In genomic region chr10:93309131-93309933, GRCm38 (mm10) we compare ENCODE assay signal across 8 mouse cellular contexts. TPM values are rescaled to one million over a fixed set of nuclear protein-coding genes. Genes with fewer than 3 reads are reported as not detected.
DNase-seq lines count a peak whose midpoint lies in the region; ATAC-seq and TF ChIP-seq lines count a peak whose summit lies in the region.

No protein-coding gene starts in this region.

- H3K4me1 ChIP-seq in embryonic facial prominence, embryonic 11.5 days (ENCODE audit: control insufficient read depth, insufficient read depth, low read length), result no peaks in the 10 kb centered on the region; the same call in 1 of the 2 replicates
- H3K4me1 ChIP-seq in heart, embryonic 14.5 days (ENCODE audit: control insufficient read depth in 2 of 2, insufficient read depth in 2 of 2, low read length in 2 of 2), result peaks cover 0 to 3% of the 10 kb centered on the region in 2 experiments; a peak in 2 of 4 replicates
- peaks cover 8% of the 10 kb centered on the region; the same call in 1 of the 2 replicates for H3K4me1 ChIP-seq in kidney, postnatal 0 days (replicated peaks; ENCODE audit: insufficient read depth, low read length)
- H3K4me1 ChIP-seq in lung, postnatal 0 days (ENCODE audit: insufficient read depth, low read depth, low read length), result no peaks in the 10 kb centered on the region

- 0 out of 2 replicates have a peak, but pooled peaks have one; percentile 20 for ATAC-seq in embryonic facial prominence, embryonic 11.5 days (replicated peaks; ENCODE audit: insufficient number of reproducible peaks, low FRiP score, low TSS enrichment, low read depth)
- ATAC-seq in heart, embryonic 14.5 days (ENCODE audit: insufficient number of reproducible peaks, insufficient read depth, low FRiP score, low read depth), result peak; percentile 58
- ATAC-seq in kidney, postnatal 0 days (replicated peaks; ENCODE audit: low FRiP score, low read depth), result peak; percentile 21; the same call in 1 of the 2 replicates
- ATAC-seq in lung, postnatal 0 days, result peak; percentile 66
- no peak for ATAC-seq in erythroid progenitor cell, adult 5-6 weeks (replicated peaks; ENCODE audit: low FRiP score, poor library complexity, severe bottlenecking)

- no peaks in the 10 kb centered on the region for H3K27me3 ChIP-seq in embryonic facial prominence, embryonic 11.5 days (ENCODE audit: control insufficient read depth, insufficient read depth, low read length)
- H3K27me3 ChIP-seq in heart, embryonic 14.5 days (ENCODE audit: control insufficient read depth, insufficient read depth, low read length), result no peaks in the 10 kb centered on the region
- H3K27me3 ChIP-seq in kidney, postnatal 0 days (ENCODE audit: insufficient read depth, low read length), result no peaks in the 10 kb centered on the region
- H3K27me3 ChIP-seq in lung, postnatal 0 days (replicated peaks; ENCODE audit: insufficient read depth, low read length), result no peaks in the 10 kb centered on the region

- no peaks in the 10 kb centered on the region for H3K9me3 ChIP-seq in embryonic facial prominence, embryonic 11.5 days (replicated peaks; ENCODE audit: control insufficient read depth, low read length)
- H3K9me3 ChIP-seq in heart, embryonic 14.5 days (ENCODE audit: control insufficient read depth, low read length), result no peaks in the 10 kb centered on the region
- no peaks in the 10 kb centered on the region for H3K9me3 ChIP-seq in kidney, postnatal 0 days (replicated peaks; ENCODE audit: low read length)
- H3K9me3 ChIP-seq in lung, postnatal 0 days (ENCODE audit: low read length), result no peaks in the 10 kb centered on the region

- TF ChIP-seq EP300 in lung, postnatal 0 days (IDR thresholded peaks at IDR 0.05), result 0 out of 2 replicates have a peak, but pooled peaks have one; percentile 27

- TF ChIP-seq CTCF in kidney, postnatal 0 days (IDR thresholded peaks at IDR 0.05; ENCODE audit: low read depth), result 0 out of 2 replicates have a peak, but pooled peaks have one; percentile 1
- no peak for TF ChIP-seq CTCF in lung, postnatal 0 days (IDR thresholded peaks at IDR 0.05)

- H3K36me3 ChIP-seq in embryonic facial prominence, embryonic 11.5 days (replicated peaks; ENCODE audit: control insufficient read depth, insufficient read depth, low read depth, low read length), result no peaks in the 10 kb centered on the region
- H3K36me3 ChIP-seq in heart, embryonic 14.5 days (ENCODE audit: control insufficient read depth, insufficient read depth, low read length), result no peaks in the 10 kb centered on the region
- no peaks in the 10 kb centered on the region for H3K36me3 ChIP-seq in kidney, postnatal 0 days (ENCODE audit: insufficient read depth, low read length)
- H3K36me3 ChIP-seq in lung, postnatal 0 days (ENCODE audit: insufficient read depth, low read length), result no peaks in the 10 kb centered on the region

- 0% methylated on average over 17 of the region's 23 CpGs for WGBS in embryonic facial prominence, embryonic 11.5 days
- WGBS in heart, embryonic 14.5 days, result under 1% methylated on average over 21 of the region's 23 CpGs
- 1% methylated on average over 22 of the region's 23 CpGs for WGBS in kidney, postnatal 0 days
- under 1% methylated on average over 21 of the region's 23 CpGs for WGBS in lung, postnatal 0 days

- peak overlapping the region; percentile 83 for H3K4me2 ChIP-seq in embryonic facial prominence, embryonic 11.5 days (ENCODE audit: low read depth, low read length)
- peak overlapping the region; percentile 96 for H3K4me2 ChIP-seq in heart, embryonic 14.5 days (ENCODE audit: low read length)
- peak overlapping the region; percentile 84 for H3K4me2 ChIP-seq in kidney, postnatal 0 days (ENCODE audit: low read length)
- peak overlapping the region; percentile 81 for H3K4me2 ChIP-seq in lung, postnatal 0 days (replicated peaks; ENCODE audit: low read depth, low read length)

- peak overlapping the region; percentile 96 for H3K9ac ChIP-seq in embryonic facial prominence, embryonic 11.5 days (replicated peaks; ENCODE audit: low read length)
- H3K9ac ChIP-seq in heart, embryonic 14.5 days (ENCODE audit: low read length), result peak overlapping the region; percentile 95
- H3K9ac ChIP-seq in kidney, postnatal 0 days (ENCODE audit: low read depth, low read length), result peak overlapping the region; percentile 85
- peak overlapping the region; percentile 89 for H3K9ac ChIP-seq in lung, postnatal 0 days (replicated peaks; ENCODE audit: low read depth)

- peak overlapping the region; percentile 82 for H3K4me3 ChIP-seq in embryonic facial prominence, embryonic 11.5 days (ENCODE audit: low read depth, low read length)
- peak overlapping the region; percentile 80 to 86 for H3K4me3 ChIP-seq in heart, embryonic 14.5 days (ENCODE audit: control insufficient read depth in 1 of 2, insufficient read depth in 1 of 2, low read depth in 1 of 2, low read length in 2 of 2)
- H3K4me3 ChIP-seq in kidney, postnatal 0 days (replicated peaks; ENCODE audit: low read depth, low read length), result peak overlapping the region; percentile 81
- peak overlapping the region; percentile 72 for H3K4me3 ChIP-seq in lung, postnatal 0 days (ENCODE audit: low read depth, low read length)

- DNase-seq in urinary bladder, postnatal 25 days (ENCODE audit: low spot score), result peak; percentile 39
- DNase-seq in urinary bladder, adult 2 months (ENCODE audit: low spot score), result no peak
- DNase-seq in embryonic facial prominence, embryonic 11.5 days (ENCODE audit: low spot score), result peak; percentile 77
- peak; percentile 85 for DNase-seq in kidney, postnatal 0 days (ENCODE audit: low spot score)
- DNase-seq in lung, postnatal 0 days (ENCODE audit: low spot score), result peak; percentile 83
- peak; percentile 74 for DNase-seq in retina, adult 2 months (ENCODE audit: low read depth, low spot score)

- peak overlapping the region; percentile 97 for H3K27ac ChIP-seq in embryonic facial prominence, embryonic 11.5 days (replicated peaks; ENCODE audit: low read depth, low read length)
- H3K27ac ChIP-seq in heart, embryonic 14.5 days (replicated peaks in 1 of 2; ENCODE audit: control insufficient read depth in 1 of 2, insufficient read depth in 1 of 2, low read depth in 2 of 2, low read length in 2 of 2), result peak overlapping the region; percentile 96 to 97
- peak overlapping the region; percentile 96 for H3K27ac ChIP-seq in kidney, postnatal 0 days
- peak overlapping the region; percentile 97 for H3K27ac ChIP-seq in lung, postnatal 0 days (ENCODE audit: low read length)

RNA-seq across cellular contexts. Expression of gene Elk3, which starts 1.6 kb away (rescaled TPM):
- polyA plus RNA-seq in urinary bladder, adult 2 months (2012; rRNA removed), result 21.6 and 22.7 TPM in 2 replicates
- 34.0 and 37.2 TPM in 2 replicates for polyA plus RNA-seq in embryonic facial prominence, embryonic 11.5 days (2014; fragmentation: Nextera tagmentation; extraction: Ambion mirVana)
- polyA plus RNA-seq in heart, embryonic 14.5 days (2014; fragmentation: Nextera tagmentation; extraction: Ambion mirVana), result 42.8 and 46.5 TPM in 2 replicates
- polyA plus RNA-seq in kidney, postnatal 0 days (2015; fragmentation: Nextera tagmentation; extraction: Ambion mirVana), result 50.2 and 53.9 TPM in 2 replicates
- polyA plus RNA-seq in lung, postnatal 0 days (2015; fragmentation: Nextera tagmentation; extraction: Ambion mirVana), result 56.0 and 61.5 TPM in 2 replicates
- total RNA-seq in erythroid progenitor cell, adult 5-6 weeks (2015; ENCODE audit: low replicate concordance), result 3.2 and 5.0 TPM in 2 replicates
- 3.5 and 3.9 TPM in 2 replicates for total RNA-seq in erythroid progenitor cell, adult 5-6 weeks (2017; ENCODE audit: low replicate concordance)
